Mouse (Mus musculus): Measurements from ENCODE around the gene Tnfaip6.

DNA sequence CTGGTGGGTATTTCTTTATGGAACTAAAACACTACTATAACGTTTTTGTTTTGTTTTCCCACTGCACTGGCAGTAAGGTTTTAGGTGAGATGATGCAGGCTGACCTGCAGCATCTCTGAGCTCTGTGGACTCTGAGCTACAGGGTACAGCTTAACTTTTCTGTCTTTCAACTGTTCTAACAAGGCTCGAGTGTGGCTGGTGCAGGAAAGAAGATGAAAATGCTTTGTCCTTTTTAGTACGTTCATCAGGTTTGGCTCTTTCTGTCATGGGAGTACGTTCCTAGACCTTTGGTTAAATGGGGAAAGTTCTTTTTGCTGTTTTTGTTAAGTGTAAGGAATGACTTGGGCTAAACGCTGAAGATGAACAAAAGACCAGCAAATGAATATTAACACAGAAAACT lies 749 bp downstream of the Tnfaip6 start:
- TF ChIP-seq CTCF (conservative IDR thresholded peaks at IDR 0.05; ENCODE audit: low read length) (no peak), POU5F1 (IDR thresholded peaks at IDR 0.05; ENCODE audit: borderline replicate concordance, low read length) (no peak), NANOG (IDR thresholded peaks at IDR 0.05; ENCODE audit: borderline replicate concordance, low read length) (no peak)
